Mouse (Mus musculus) regulatory T cell (primary cell): ENCODE measurements around the gene Frrs1l.

Experiments used
- in situ Hi-C: fragments of 300-600 bp; cut with MboI, MseI; formaldehyde crosslinking; loops from one replicate; pipeline ENCODE4 v1.15.1; 2025; ENCODE audit warnings: high pct_unique_total_duplicates

The Frrs1l gene

DNA sequence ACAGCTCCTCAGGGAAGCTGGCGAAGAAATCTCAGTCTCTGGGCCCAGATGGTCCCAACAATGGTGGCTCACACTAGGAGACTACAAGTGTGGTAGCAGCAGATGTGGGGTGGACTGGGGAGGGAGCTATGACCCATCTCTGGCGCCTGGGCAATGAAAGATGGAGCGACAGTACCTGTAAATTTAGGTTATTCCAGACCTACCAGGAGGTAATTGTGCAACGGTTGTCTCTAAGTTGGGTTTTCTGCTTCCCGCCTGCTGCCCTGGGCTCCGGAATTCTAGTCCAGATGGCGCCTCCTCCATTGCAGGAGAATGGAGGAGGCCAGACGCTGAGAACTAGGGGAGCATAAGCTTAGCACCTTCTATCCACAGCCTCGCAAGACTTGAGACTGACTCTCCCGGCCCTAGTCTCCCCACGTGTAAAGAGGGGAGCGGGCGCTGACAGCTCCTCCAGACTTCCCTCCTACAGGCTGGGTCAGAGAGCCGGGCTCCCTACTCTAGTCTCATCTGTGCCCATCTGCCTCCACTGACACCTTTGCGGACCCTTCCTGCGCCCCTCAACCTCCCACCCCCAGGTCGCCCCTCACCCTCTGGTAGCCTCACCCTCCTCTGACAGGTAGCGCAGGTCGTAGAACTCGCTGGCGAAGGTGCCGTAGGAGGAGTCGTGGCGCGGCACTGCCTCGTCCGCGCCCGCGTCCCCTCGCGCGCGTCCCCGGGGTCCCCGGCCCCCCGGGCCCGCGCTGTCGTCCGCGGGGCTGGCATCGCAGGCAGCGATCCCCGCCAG is 568 bp downstream of the Frrs1l start:
- in situ Hi-C loops = no loop called here

DNA sequence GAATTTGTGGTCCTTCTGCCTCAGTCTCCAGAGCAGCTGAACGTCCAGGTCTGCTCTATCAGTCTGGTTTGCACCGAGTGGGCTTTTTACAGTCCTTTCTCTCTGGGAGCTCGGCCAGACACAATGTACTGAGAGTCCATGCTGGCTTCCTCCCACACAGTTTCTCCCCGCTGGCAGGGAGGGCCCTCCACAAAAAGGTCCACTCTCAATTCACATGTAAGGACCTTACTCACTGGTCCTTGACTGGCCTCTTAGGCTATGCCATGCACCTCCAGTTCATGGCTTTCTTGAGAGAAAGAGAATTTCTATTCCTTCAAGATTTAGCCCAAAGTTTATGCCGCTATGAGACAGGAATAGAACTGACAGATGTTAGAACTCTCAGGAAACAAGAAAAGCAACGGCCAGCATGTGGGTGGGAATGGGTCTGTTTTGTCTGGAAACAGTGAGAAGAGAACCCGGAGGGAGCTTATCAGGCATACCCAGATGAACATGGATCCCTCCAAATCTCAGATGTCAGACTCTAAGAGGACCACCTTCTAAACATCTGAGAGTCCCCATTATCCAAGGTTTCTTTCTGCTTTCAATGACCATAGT is 24.5 kb downstream of the Frrs1l start:
- in situ Hi-C loops = no loop called here

DNA sequence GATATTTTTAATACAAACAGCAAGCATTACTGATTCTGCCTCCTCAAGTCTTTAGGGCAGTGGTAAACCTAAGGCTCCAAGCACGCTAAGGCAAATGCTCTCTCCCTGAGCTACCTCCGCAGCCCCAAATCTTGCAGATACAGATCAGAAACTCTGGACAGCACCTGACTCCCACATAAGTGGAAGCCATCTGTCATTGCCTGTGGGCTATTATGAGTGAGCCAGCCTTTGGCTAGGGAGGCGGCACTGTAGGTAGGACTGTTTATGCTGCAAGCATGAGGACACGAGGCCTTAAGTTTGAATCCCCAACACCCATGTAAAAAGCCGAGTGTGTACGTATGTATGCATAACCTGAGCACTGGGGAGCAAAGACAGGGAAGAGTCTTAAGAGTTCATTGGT is 26.5 kb downstream of the Frrs1l start:
- in situ Hi-C loops = no loop called here

DNA sequence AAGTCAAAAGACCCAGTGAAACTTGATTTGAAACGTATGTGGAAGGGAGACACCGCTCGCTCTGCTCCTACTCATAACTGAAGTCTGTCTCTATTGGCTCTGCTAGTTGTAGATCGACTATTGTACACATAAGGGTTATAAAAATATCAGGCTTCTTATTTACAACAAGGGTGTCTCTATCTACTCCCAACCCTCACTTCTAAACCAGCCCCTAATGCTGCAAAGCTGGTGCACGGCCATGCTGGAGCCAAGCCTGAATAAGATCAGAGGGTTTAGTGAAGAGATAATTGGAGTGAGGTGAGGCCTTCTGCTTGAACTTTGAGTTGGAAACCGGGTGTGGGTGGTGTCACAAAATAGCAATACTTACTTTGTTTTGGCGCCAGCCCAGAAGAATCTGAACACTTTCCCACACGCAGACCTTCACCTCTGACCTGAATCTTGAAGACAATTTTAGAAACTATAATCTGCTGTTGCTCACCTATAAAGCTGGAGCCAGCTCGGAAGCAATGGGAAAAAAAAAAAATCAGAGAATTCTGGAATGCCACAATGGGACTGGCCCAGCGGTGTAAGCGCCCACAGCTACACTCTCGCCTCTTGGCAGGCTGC is 28.8 kb downstream of the Frrs1l start:
- in situ Hi-C loops = no loop called here

DNA sequence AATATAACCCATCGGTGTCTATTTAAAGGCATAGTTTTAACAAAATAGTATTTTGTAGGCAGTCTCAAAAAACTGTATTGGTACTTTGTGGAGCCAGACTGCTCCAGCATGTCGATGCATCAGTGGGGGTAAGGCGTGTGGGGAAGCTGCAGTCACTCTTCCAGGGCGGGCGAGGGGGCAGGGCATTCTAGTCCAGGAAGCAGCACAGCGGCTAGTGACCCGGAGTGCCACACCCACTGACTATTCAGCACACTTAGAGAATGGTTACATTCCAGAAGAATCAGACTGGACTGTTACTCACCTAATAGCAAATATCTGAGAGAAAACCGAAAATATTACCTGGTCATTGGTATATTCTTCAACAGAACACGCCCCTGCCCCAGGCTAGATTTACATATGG is 32.7 kb downstream of the Frrs1l start:
- in situ Hi-C loops = loop anchor here (10.0 kb wide), 1 partner anchor 2003 kb away; no protein-coding TSS in a partner anchor

- in situ Hi-C loops = loop anchor here (10.0 kb wide), 1 partner anchor 1998 kb away; no protein-coding TSS in a partner anchor
Measured at GRCm38 (mm10) chr4:56953235-56953634, 37.0 kb downstream of the Frrs1l start.

DNA sequence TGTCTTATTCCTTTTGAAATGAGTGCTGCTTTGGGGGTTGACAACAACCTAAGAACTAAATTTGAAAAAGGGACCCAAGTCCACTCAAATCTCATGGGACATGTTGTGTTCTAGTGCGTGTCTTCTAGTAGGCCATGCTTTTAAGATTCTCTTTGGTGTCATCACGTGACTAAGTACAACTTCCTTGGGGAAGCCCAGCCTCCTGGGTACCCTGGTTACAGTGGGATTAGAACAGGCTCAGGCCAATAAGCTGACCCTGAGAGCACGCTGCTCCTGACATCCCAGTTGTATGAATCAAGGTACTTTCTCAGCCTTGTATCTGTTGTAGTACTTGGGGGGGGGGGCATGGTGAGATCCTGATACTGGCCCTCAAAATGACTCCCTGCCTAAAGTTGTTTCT is 38.5 kb downstream of the Frrs1l start:
- in situ Hi-C loops = loop anchor here (10.0 kb wide), 1 partner anchor 1997 kb away; no protein-coding TSS in a partner anchor

- in situ Hi-C loops = no loop called here
Measured at GRCm38 (mm10) chr4:56949494-56949893, 40.7 kb downstream of the Frrs1l start.

GRCm38 (mm10) chr4:56946641-56947640 is 43.2 kb downstream of the Frrs1l start, which contains the start of gene Tmem245:
TSS of gene Tmem245 (minus strand) at chr4:56947437.
- in situ Hi-C loops = no loop called here

DNA sequence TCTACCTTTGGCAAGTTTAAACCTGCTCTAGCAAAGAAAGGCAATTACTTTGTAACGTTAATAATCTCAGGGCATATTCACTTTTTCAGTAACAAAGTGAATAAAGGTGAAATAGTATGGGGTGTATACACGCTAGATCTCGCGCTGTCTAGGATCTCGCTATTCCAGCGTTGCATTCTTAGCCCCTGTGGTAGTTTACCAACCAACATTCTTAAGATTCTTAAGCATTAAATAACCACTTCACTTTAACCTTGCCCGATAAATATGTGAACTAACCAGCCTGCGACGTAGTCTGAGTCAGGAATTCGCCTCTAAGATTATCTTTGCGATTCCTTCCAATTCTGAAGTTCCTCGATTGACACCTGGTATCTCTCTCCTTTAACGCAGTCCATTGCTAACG is 44.0 kb downstream of the Frrs1l start:
- in situ Hi-C loops = no loop called here

DNA sequence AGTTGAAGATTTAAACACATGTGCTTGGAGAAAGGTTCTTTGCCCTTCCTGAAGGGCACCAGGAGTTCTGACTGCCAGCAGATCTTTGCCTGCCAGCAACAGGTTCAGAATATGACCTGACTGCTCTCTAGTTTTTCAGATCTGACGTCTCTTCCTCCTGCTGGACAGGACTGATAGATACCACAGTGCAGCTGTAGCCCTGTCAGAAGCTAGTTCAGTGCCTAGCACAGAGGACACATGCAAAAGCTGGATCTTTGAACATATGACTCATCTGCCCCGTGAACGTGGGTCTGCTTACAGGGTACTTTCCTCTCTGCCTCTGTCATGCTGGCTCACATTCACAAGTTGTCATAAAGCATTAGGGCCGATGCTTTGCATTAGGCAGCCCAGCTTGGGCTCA is 45.9 kb downstream of the Frrs1l start:
- in situ Hi-C loops = no loop called here

DNA sequence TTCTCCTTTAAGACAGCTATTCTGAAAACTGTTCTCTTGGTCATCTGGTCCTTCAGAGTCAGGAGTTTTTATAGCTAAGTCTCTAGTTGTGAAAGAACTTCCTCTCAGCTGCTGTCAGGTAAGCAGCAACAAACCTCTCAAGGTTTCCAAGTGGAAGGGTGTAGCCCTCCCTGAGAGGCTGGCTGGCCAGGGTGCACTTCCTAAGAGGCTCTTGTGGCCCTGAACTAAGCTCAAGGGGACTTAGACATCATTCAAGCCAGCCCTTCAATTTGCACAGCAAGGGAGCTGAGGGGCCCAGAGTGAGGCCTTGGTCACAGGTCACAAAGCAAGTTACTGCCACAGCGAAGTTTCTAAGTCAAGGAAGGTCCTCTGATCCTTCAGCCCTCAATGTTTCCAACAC is 46.9 kb downstream of the Frrs1l start:
- in situ Hi-C loops = no loop called here

GRCm38 (mm10) chr4:56942567-56942966 is 47.6 kb downstream of the Frrs1l start:
- in situ Hi-C loops = no loop called here

DNA sequence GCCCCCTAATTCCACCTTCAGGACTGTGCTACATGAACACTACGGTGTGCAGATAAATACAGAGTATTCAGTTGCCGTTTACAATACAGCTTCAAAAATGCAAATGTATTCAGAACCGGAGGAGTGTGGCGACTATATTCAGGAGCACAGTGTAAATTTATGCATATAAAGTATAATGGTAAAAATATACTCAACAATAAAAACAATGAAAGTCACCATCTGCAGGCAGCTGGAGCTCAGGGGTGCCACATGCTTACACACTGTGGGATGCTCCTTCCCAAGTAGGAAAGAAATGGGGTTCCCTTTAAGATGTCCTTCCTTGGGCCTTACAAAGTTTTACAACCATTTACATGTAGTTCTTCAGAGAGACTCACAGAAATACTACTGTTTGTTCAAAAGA is 48.7 kb downstream of the Frrs1l start:
- in situ Hi-C loops = no loop called here

GRCm38 (mm10) chr4:56937136-56937535 is 53.1 kb downstream of the Frrs1l start:
- in situ Hi-C loops = no loop called here

- in situ Hi-C loops = no loop called here
Measured at GRCm38 (mm10) chr4:56935327-56935726, 54.9 kb downstream of the Frrs1l start.

GRCm38 (mm10) chr4:56933154-56933553 is 57.0 kb downstream of the Frrs1l start:
- in situ Hi-C loops = loop anchor here (5.0 kb wide), 1 partner anchor 36 kb away; no protein-coding TSS in a partner anchor

- in situ Hi-C loops = loop anchor here (5.0 kb wide), 1 partner anchor 35 kb away; no protein-coding TSS in a partner anchor
Measured at GRCm38 (mm10) chr4:56932096-56932495, 58.1 kb downstream of the Frrs1l start.

GRCm38 (mm10) chr4:56930312-56930711 is 59.9 kb downstream of the Frrs1l start:
- in situ Hi-C loops = loop anchor here (5.0 kb wide), 1 partner anchor 33 kb away; no protein-coding TSS in a partner anchor

DNA sequence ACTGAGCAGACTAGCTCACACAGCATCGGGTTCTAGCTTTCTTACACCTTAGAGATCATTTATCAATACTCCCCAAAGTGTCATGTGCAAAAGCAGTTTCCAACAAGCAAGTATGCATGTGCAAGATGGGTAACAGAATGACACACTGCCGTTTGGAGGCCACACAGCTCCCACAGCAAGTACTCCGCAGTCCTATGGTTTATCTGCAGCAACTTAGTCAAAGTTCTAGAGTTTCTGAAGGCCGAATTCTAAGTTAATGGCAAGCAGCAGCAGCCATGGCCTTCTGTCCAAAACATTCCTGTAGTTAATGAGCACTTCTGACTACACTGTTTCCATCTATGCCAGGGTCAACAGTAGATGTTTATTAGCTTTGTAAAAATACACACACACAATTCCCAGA is 63.2 kb downstream of the Frrs1l start:
- in situ Hi-C loops = no loop called here

DNA sequence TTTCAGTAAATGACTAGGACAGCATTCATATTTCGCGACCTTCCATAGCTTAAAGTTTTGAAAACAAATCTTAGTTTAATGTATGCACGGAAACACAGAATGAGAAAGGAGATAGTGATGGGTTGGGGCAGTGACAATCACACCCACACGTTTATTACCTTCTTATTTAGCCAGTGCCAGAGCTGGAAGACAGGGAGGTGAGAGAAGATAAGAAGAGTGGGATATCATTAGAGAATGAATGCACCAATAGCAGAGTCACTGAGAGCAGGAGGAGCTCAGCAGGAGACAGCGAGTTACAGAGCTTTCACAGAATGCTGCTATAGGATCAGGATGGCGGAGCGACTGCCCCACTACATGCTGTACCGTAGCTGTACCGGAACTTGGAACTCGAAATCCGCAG is 68.0 kb downstream of the Frrs1l start:
- in situ Hi-C loops = no loop called here
